Mouse (Mus musculus) erythroblast, embryonic 14.5 days (primary cell): ENCODE data around the gene Myo5c.

ENCODE experiments used
- GATA1 ChIP-seq: IDR thresholded peaks from 2 replicates; pipeline ENCODE4 v1.6.1; 2012; ENCODE audit warnings: low read length, inconsistent platforms, mixed read lengths
- TAL1 ChIP-seq: IDR thresholded peaks from 3 replicates; pipeline ENCODE4 v1.6.1; 2012; ENCODE audit warnings: low read length, inconsistent platforms, mixed read lengths

GRCm38 (mm10) chr9:75315238-75315637 lies 83.4 kb downstream of the Myo5c start:
- TF ChIP-seq TAL1 (no peak), GATA1 (no peak)
